Mouse (Mus musculus) CH12.LX (cell line): ENCODE data around the gene Itih4. TPM values are rescaled to one million over a fixed set of nuclear protein-coding genes. Genes with fewer than 3 reads are reported as not detected.

Experiments
- DNase-seq: peaks from one replicate; pipeline ENCODE4 v3.0.0-alpha.2; 2013; ENCODE audit errors: extremely low read depth
- H3K27ac ChIP-seq: 2 replicates; pipeline ENCODE4 v1.5.1; 2012; ENCODE audit warnings: low read depth, mild to moderate bottlenecking, control low read depth, moderate library complexity; ENCODE audit not compliant: insufficient read depth
- H3K27me3 ChIP-seq: replicated peaks from 2 replicates; pipeline ENCODE3; 2012; ENCODE audit warnings: inconsistent platforms
- H3K36me3 ChIP-seq, 2 experiments: replicated peaks in 1 of 2; 2 replicates each; pipeline versions ENCODE3 to v1.6.1; 2012; ENCODE audit warnings: inconsistent platforms in 1 of 2, low read length in 1 of 2, mild to moderate bottlenecking in 1 of 2, mixed read lengths in 1 of 2, moderate library complexity in 1 of 2; ENCODE audit not compliant: control insufficient read depth in 1 of 2, insufficient read depth in 1 of 2
- H3K4me1 ChIP-seq, 2 experiments: 2 replicates each; pipeline ENCODE4 v1.6.1; 2012; ENCODE audit warnings: inconsistent platforms in 1 of 2, moderate library complexity in 1 of 2; ENCODE audit not compliant: insufficient read depth in 2 of 2, control insufficient read depth in 1 of 2
- H3K4me2 ChIP-seq: 2 replicates; pipeline ENCODE4 v1.6.1; 2012; ENCODE audit warnings: low read depth, mild to moderate bottlenecking, control low read depth; ENCODE audit not compliant: poor library complexity, insufficient read depth, severe bottlenecking
- H3K4me3 ChIP-seq, 3 experiments: fragments of 150-350 bp in 1 of 3; sonication (generic) in 1 of 3; replicated peaks in 1 of 3; 2 replicates each; pipeline versions ENCODE3 to v1.5.1; 2011 to 2012; ENCODE audit warnings: low read depth in 2 of 3, low read length in 2 of 3, mild to moderate bottlenecking in 2 of 3, moderate library complexity in 2 of 3, control low read depth in 1 of 3, improper control_type of control experiment in 1 of 3, inconsistent platforms in 1 of 3, mixed read lengths in 1 of 3; ENCODE audit not compliant: poor library complexity in 1 of 3
- H3K79me2 ChIP-seq: replicated peaks from 2 replicates; pipeline ENCODE4 v1.6.1; 2012; ENCODE audit warnings: mild to moderate bottlenecking, moderate library complexity; ENCODE audit not compliant: control insufficient read depth, poor library complexity, insufficient read depth, severe bottlenecking; ENCODE audit errors: extremely low read depth
- H3K9ac ChIP-seq: 2 replicates; pipeline ENCODE4 v1.6.1; 2012; ENCODE audit warnings: low read depth, mild to moderate bottlenecking, control low read depth, moderate library complexity; ENCODE audit not compliant: insufficient read depth
- H3K9me3 ChIP-seq: replicated peaks from 2 replicates; pipeline ENCODE3; 2012; ENCODE audit warnings: low read length, inconsistent platforms, mixed read lengths
- CTCF ChIP-seq, 2 experiments: IDR thresholded peaks in 1 of 2; conservative IDR thresholded peaks in 1 of 2; 2 replicates each; pipeline ENCODE4 v1.5.1; 2011 to 2012; ENCODE audit warnings: low read depth in 2 of 2, low read length in 2 of 2, improper control_type of control experiment in 1 of 2, inconsistent platforms in 1 of 2, mild to moderate bottlenecking in 1 of 2, moderate library complexity in 1 of 2
- E2F4 ChIP-seq: IDR thresholded peaks from 2 replicates; pipeline ENCODE4 v1.6.1; 2011; ENCODE audit warnings: low read depth, low read length, improper control_type of control experiment; ENCODE audit not compliant: insufficient replicate concordance
- ELF1 ChIP-seq: IDR thresholded peaks from 2 replicates; pipeline ENCODE4 v1.6.1; 2014; ENCODE audit warnings: low read depth, mild to moderate bottlenecking, inconsistent platforms, low read length, improper control_type of control experiment
- ETS1 ChIP-seq: conservative IDR thresholded peaks from 2 replicates; pipeline ENCODE4 v1.6.1; 2012; ENCODE audit warnings: low read depth, mild to moderate bottlenecking, inconsistent platforms, low read length, improper control_type of control experiment, moderate library complexity
- GABPA ChIP-seq: IDR thresholded peaks from 2 replicates; pipeline ENCODE4 v1.6.1; 2012; ENCODE audit warnings: low read depth, low read length, improper control_type of control experiment, inconsistent platforms; ENCODE audit not compliant: insufficient replicate concordance
- IRF4 ChIP-seq: IDR thresholded peaks from 2 replicates; pipeline ENCODE4 v1.6.1; 2014; ENCODE audit warnings: low read depth, mild to moderate bottlenecking, inconsistent platforms, low read length, improper control_type of control experiment
- JUND ChIP-seq: conservative IDR thresholded peaks from 2 replicates; pipeline ENCODE4 v1.6.1; 2011; ENCODE audit warnings: low read depth, low read length, improper control_type of control experiment
- MAFK ChIP-seq: IDR thresholded peaks from 2 replicates; pipeline ENCODE4 v1.6.1; 2011; ENCODE audit warnings: low read length, improper control_type of control experiment; ENCODE audit not compliant: insufficient replicate concordance
- NRF1 ChIP-seq: IDR thresholded peaks from 2 replicates; pipeline ENCODE4 v1.6.1; 2014; ENCODE audit warnings: low read depth, mild to moderate bottlenecking, inconsistent platforms, low read length, improper control_type of control experiment, moderate library complexity
- PAX5 ChIP-seq: IDR thresholded peaks from 2 replicates; pipeline ENCODE4 v1.6.1; 2012; ENCODE audit warnings: low read length, inconsistent platforms, mixed read lengths
- POLR2A ChIP-seq: IDR thresholded peaks from 2 replicates; pipeline ENCODE4 v1.6.1; 2011; ENCODE audit warnings: low read depth, mild to moderate bottlenecking, improper control_type of control experiment, low read length
- RAD21 ChIP-seq: IDR thresholded peaks from 2 replicates; pipeline ENCODE4 v1.6.1; 2011; ENCODE audit warnings: low read depth, mild to moderate bottlenecking, low read length, improper control_type of control experiment, moderate library complexity
- SIN3A ChIP-seq: IDR thresholded peaks from 2 replicates; pipeline ENCODE4 v1.6.1; 2012; ENCODE audit warnings: low read length, improper control_type of control experiment, inconsistent platforms
- SMC3 ChIP-seq: IDR thresholded peaks from 2 replicates; pipeline ENCODE4 v1.6.1; 2011; ENCODE audit warnings: low read depth, low read length, improper control_type of control experiment
- TBP ChIP-seq: conservative IDR thresholded peaks from 2 replicates; pipeline ENCODE4 v1.6.1; 2011; ENCODE audit warnings: low read depth, low read length, improper control_type of control experiment
- TCF12 ChIP-seq: IDR thresholded peaks from 2 replicates; pipeline ENCODE4 v1.6.1; 2014; ENCODE audit warnings: low read depth, mild to moderate bottlenecking, inconsistent platforms, low read length, improper control_type of control experiment
- UBTF ChIP-seq: IDR thresholded peaks from 2 replicates; pipeline ENCODE4 v1.6.1; 2012; ENCODE audit warnings: low read depth, mild to moderate bottlenecking, inconsistent platforms, low read length, improper control_type of control experiment, moderate library complexity
- ZMIZ1 ChIP-seq: IDR thresholded peaks from 2 replicates; pipeline ENCODE4 v1.6.1; 2012; ENCODE audit warnings: low read depth, mild to moderate bottlenecking, inconsistent platforms, low read length, improper control_type of control experiment
- ZNF384 ChIP-seq: IDR thresholded peaks from 2 replicates; pipeline ENCODE4 v1.6.1; 2012; ENCODE audit warnings: low read depth, low read length, improper control_type of control experiment, inconsistent platforms
- dilution Hi-C: fragments of 300-500 bp; cut with MboI; formaldehyde crosslinking; loops from 2 replicates; pipeline ENCODE4 v1.14.3; 2020; ENCODE audit warnings: low sequenced_read_pairs; ENCODE audit not compliant: extremely low pct_unique_long_range_greater_than_20kb, extremely low pct_ligation_motif_present
- in situ Hi-C: fragments of 300-500 bp; cut with MboI; formaldehyde crosslinking; loops from 3 replicates; pipeline ENCODE4 v1.14.3; 2019; ENCODE audit warnings: low sequenced_read_pairs, low pct_ligation_motif_present, low pct_unique_long_range_greater_than_20kb, mixed read lengths
- polyA plus RNA-seq: library from polyadenylated mRNA; unstranded; fragments of >175 nt; gene quantifications from 2 replicates; pipeline ENCODE4 v1.2.1, GENCODE M21; 2012; ENCODE audit warnings: low read depth; ENCODE audit not compliant: insufficient read length
- total RNA-seq, 2 experiments: library from RNA; depleted of rRNA; stranded (reverse); fragments of 300-350 nt in 1 of 2; fragments of >200 nt in 1 of 2; gene quantifications; 2 replicates each; pipeline ENCODE4 v1.2.3; 2012 to 2014

Itih4 gene
- total and polyA plus RNA-seq, 3 experiments, result not detected

DNA sequence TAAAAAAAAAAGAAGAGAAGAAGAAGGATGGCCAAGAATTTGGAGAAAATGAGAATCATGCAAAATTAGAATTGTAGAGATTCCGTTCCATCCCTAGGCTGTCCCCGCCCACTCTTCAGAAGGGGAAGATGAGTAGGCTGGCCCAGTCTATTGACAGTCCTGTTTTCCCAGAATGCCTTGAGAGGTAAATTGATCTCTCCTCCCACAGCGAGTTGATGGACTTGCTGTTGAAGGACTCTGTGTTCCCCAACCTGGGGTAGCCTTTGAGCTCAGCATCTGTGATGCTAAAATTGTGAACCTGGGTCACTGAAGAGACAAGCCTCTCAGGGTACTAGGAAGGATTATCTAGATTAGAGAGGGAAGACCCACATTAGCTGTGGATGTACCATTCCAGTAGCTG, 39.2 kb downstream of the Itih4 start:
- no peak overlapping the region for H3K4me2 ChIP-seq
- H3K4me3 ChIP-seq, result no peak overlapping the region
- TF ChIP-seq POLR2A (no peak), RAD21 (no peak), UBTF (no peak), GABPA (no peak), SIN3A (no peak), JUND (no peak), E2F4 (no peak), PAX5 (no peak)
- no peaks in the 10 kb centered on the region for H3K36me3 ChIP-seq
- H3K9me3 ChIP-seq, result peaks cover 3% of the 10 kb centered on the region
- H3K27ac ChIP-seq, result no peak overlapping the region
- in situ Hi-C loops (no loop called here), dilution Hi-C loops (no loop called here)
- H3K27me3 ChIP-seq, result peaks cover 11% of the 10 kb centered on the region
- no peak for DNase-seq
- H3K79me2 ChIP-seq, result no peaks in the 10 kb centered on the region
- H3K9ac ChIP-seq, result no peak overlapping the region
- H3K4me1 ChIP-seq, result peaks cover 2 to 5% of the 10 kb centered on the region in 2 experiments; a peak in 2 of 4 replicates

GRCm38 (mm10) chr14:30930386-30930785, 44.1 kb downstream of the Itih4 start:
- Histone ChIP-seq H3K9me3 (peaks cover 3% of the 10 kb centered on the region), H3K4me3 (no peak overlapping the region), H3K9ac (no peak overlapping the region), H3K36me3 (no peaks in the 10 kb centered on the region), H3K79me2 (no peaks in the 10 kb centered on the region), H3K27me3 (peaks cover 5% of the 10 kb centered on the region), H3K27ac (no peak overlapping the region), H3K4me2 (no peak overlapping the region), H3K4me1 (no peaks in the 10 kb centered on the region)
- TF ChIP-seq IRF4 (no peak), CTCF (conservative IDR thresholded peaks at IDR 0.05 in 1 of 2, IDR thresholded peaks at IDR 0.05 in 1 of 2; ENCODE audit: low read depth in 2 of 2, low read length in 2 of 2) (no peak), NRF1 (no peak), ETS1 (no peak), SIN3A (no peak), ELF1 (no peak), TCF12 (no peak), UBTF (no peak), ZMIZ1 (no peak), E2F4 (no peak), ZNF384 (no peak), TBP (no peak), SMC3 (no peak), MAFK (no peak)
- dilution Hi-C loops (no loop called here), in situ Hi-C loops (no loop called here)
- DNase-seq, result no peak
